ENCODE assay signal across 27 mouse cellular contexts in genomic region chr3:153797574-153797973, GRCm38 (mm10). TPM values are rescaled to one million over a fixed set of nuclear protein-coding genes. Genes with fewer than 3 reads are reported as not detected.
DNase-seq lines count a peak whose midpoint lies in the region; ATAC-seq and TF ChIP-seq lines count a peak whose summit lies in the region.
"Had no signal": no experiment of that assay in that cellular context is flagged by ENCODE, and none has a peak within 500 bp of the region (broad histone marks: within the 10 kb centered on the region; RNA-seq: fewer than 3 reads in every experiment).

No protein-coding gene starts in this region.

- TF ChIP-seq POLR2A in MEL (IDR thresholded peaks at IDR 0.05; ENCODE audit: control insufficient read depth in 1 of 2, insufficient read depth in 1 of 2, low read depth in 1 of 2, low read length in 2 of 2, poor library complexity in 1 of 2), result peak in 1 of 2 experiments; percentile 32; a peak in 1 of 4 replicates

- no peak for TF ChIP-seq CTCF in lung, embryonic 14.5 days (IDR thresholded peaks at IDR 0.05; ENCODE audit: low read depth)
- no peak for TF ChIP-seq CTCF in MEL (IDR thresholded peaks at IDR 0.05 in 2 of 3, conservative IDR thresholded peaks at IDR 0.05 in 1 of 3; ENCODE audit: control insufficient read depth in 1 of 3, insufficient read depth in 1 of 3, low read depth in 2 of 3, low read length in 3 of 3, poor library complexity in 1 of 3, severe bottlenecking in 1 of 3)

- no peaks in the 10 kb centered on the region for H3K79me2 ChIP-seq in MEL (ENCODE audit: control insufficient read depth, insufficient read depth, low read length, poor library complexity)

- DNase-seq in lung, embryonic 14.5 days, result peak; percentile 14
- no peak for DNase-seq in lung, postnatal 25 days (ENCODE audit: low spot score)
- peak; percentile 80 for DNase-seq in MEL (ENCODE audit: low read depth, low spot score)
- DNase-seq in forebrain, embryonic 11.5 days (ENCODE audit: low spot score), result no peak
- DNase-seq in limb, embryonic 10.5 days (ENCODE audit: low spot score), result no peak
- DNase-seq: adrenal gland, postnatal 14 days; cerebellum, adult 18-20 months; cerebellum, postnatal 36 days; gastrocnemius, postnatal 10 days; heart, adult 2 months; kidney, adult 9 months; right cerebral cortex, postnatal 14 days; thymus, adult 2 months had no signal

- H3K9ac ChIP-seq in lung, embryonic 14.5 days, result no peak overlapping the region
- peak overlapping the region; percentile 9; the same call in 1 of the 2 replicates for H3K9ac ChIP-seq in MEL (ENCODE audit: control insufficient read depth, low read depth, low read length, poor library complexity, severe bottlenecking)
- no peak overlapping the region for H3K9ac ChIP-seq in forebrain, embryonic 11.5 days (ENCODE audit: low read length)
- H3K9ac ChIP-seq in hindbrain, embryonic 12.5 days, result no peak overlapping the region
- H3K9ac ChIP-seq: forebrain, embryonic 12.5 days; hindbrain, embryonic 13.5 days; midbrain, embryonic 13.5 days; neural tube, embryonic 15.5 days had no signal

- H3K36me3 ChIP-seq in lung, embryonic 14.5 days (ENCODE audit: insufficient read depth), result no peaks in the 10 kb centered on the region
- peaks cover 0 to 59% of the 10 kb centered on the region in 2 experiments; a peak in 2 of 4 replicates for H3K36me3 ChIP-seq in MEL (ENCODE audit: control insufficient read depth in 1 of 2, insufficient read depth in 2 of 2, low read length in 2 of 2)
- no peaks in the 10 kb centered on the region for H3K36me3 ChIP-seq in megakaryocyte, embryonic 14.5 days (replicated peaks; ENCODE audit: low read length)
- no peaks in the 10 kb centered on the region for H3K36me3 ChIP-seq in forebrain, embryonic 11.5 days (ENCODE audit: control insufficient read depth, insufficient read depth, low read length)
- no peaks in the 10 kb centered on the region for H3K36me3 ChIP-seq in limb, embryonic 10.5 days
- no peaks in the 10 kb centered on the region for H3K36me3 ChIP-seq in hindbrain, embryonic 12.5 days
- H3K36me3 ChIP-seq: forebrain, embryonic 12.5 days; hindbrain, embryonic 13.5 days; midbrain, embryonic 13.5 days; neural tube, embryonic 15.5 days had no signal

- no peak overlapping the region for H3K4me2 ChIP-seq in lung, embryonic 14.5 days
- no peak overlapping the region for H3K4me2 ChIP-seq in forebrain, embryonic 11.5 days (ENCODE audit: low read depth, low read length, severe bottlenecking)
- no peak overlapping the region for H3K4me2 ChIP-seq in hindbrain, embryonic 12.5 days (replicated peaks)
- H3K4me2 ChIP-seq: forebrain, embryonic 12.5 days; hindbrain, embryonic 13.5 days; midbrain, embryonic 13.5 days; neural tube, embryonic 15.5 days had no signal

- H3K27me3 ChIP-seq in lung, embryonic 14.5 days (ENCODE audit: insufficient read depth, low read length), result no peaks in the 10 kb centered on the region
- H3K27me3 ChIP-seq in MEL (ENCODE audit: control insufficient read depth in 1 of 2, insufficient read depth in 2 of 2, low read length in 2 of 2), result no peaks in the 10 kb centered on the region
- peaks cover 4% of the 10 kb centered on the region for H3K27me3 ChIP-seq in megakaryocyte, embryonic 14.5 days (replicated peaks)
- no peaks in the 10 kb centered on the region for H3K27me3 ChIP-seq in forebrain, embryonic 11.5 days (ENCODE audit: control insufficient read depth, insufficient read depth, low read length)
- no peaks in the 10 kb centered on the region for H3K27me3 ChIP-seq in limb, embryonic 10.5 days (ENCODE audit: low read depth, poor library complexity, severe bottlenecking)
- H3K27me3 ChIP-seq in hindbrain, embryonic 12.5 days, result no peaks in the 10 kb centered on the region
- H3K27me3 ChIP-seq: forebrain, embryonic 12.5 days; hindbrain, embryonic 13.5 days; midbrain, embryonic 13.5 days; neural tube, embryonic 15.5 days had no signal

- TF ChIP-seq RAD21 in MEL (IDR thresholded peaks at IDR 0.05; ENCODE audit: low read depth, low read length), result no peak

- H3K4me3 ChIP-seq in lung, embryonic 14.5 days (ENCODE audit: low read depth, low read length), result no peak overlapping the region
- no peak overlapping the region for H3K4me3 ChIP-seq in MEL (ENCODE audit: control insufficient read depth in 1 of 2, insufficient read depth in 1 of 2, low read depth in 2 of 2, low read length in 2 of 2)
- peak overlapping the region; percentile 0 for H3K4me3 ChIP-seq in megakaryocyte, embryonic 14.5 days (replicated peaks)
- H3K4me3 ChIP-seq in forebrain, embryonic 11.5 days (ENCODE audit: low read depth, low read length), result no peak overlapping the region
- H3K4me3 ChIP-seq in limb, embryonic 10.5 days, result no peak overlapping the region
- no peak overlapping the region for H3K4me3 ChIP-seq in hindbrain, embryonic 12.5 days
- H3K4me3 ChIP-seq: forebrain, embryonic 12.5 days; heart, adult 2 months; hindbrain, embryonic 13.5 days; midbrain, embryonic 13.5 days; myocyte; neural tube, embryonic 15.5 days had no signal

- H3K9me3 ChIP-seq in lung, embryonic 14.5 days (ENCODE audit: low read depth, low read length), result no peaks in the 10 kb centered on the region
- no peaks in the 10 kb centered on the region for H3K9me3 ChIP-seq in MEL (replicated peaks; ENCODE audit: insufficient read depth, low read length)
- peaks cover 8% of the 10 kb centered on the region; the same call in 1 of the 2 replicates for H3K9me3 ChIP-seq in megakaryocyte, embryonic 14.5 days
- no peaks in the 10 kb centered on the region for H3K9me3 ChIP-seq in forebrain, embryonic 11.5 days (ENCODE audit: control insufficient read depth, low read length)
- no peaks in the 10 kb centered on the region for H3K9me3 ChIP-seq in limb, embryonic 10.5 days (replicated peaks)
- H3K9me3 ChIP-seq in hindbrain, embryonic 12.5 days (replicated peaks), result no peaks in the 10 kb centered on the region
- H3K9me3 ChIP-seq: forebrain, embryonic 12.5 days; hindbrain, embryonic 13.5 days; midbrain, embryonic 13.5 days; neural tube, embryonic 15.5 days had no signal

- WGBS in lung, embryonic 14.5 days, result 50% methylated on average over 7 of the region's 7 CpGs
- 80% methylated on average over 7 of the region's 7 CpGs for WGBS in forebrain, embryonic 11.5 days
- WGBS in limb, embryonic 10.5 days, result 67% methylated on average over 7 of the region's 7 CpGs
- 75% methylated on average over 7 of the region's 7 CpGs for WGBS in hindbrain, embryonic 12.5 days

- no peaks in the 10 kb centered on the region for H3K4me1 ChIP-seq in lung, embryonic 14.5 days (ENCODE audit: insufficient read depth)
- H3K4me1 ChIP-seq in MEL (ENCODE audit: control insufficient read depth in 1 of 2, insufficient read depth in 2 of 2, low read length in 2 of 2), result peaks cover 39 to 68% of the 10 kb centered on the region in 2 experiments
- peaks cover 15% of the 10 kb centered on the region for H3K4me1 ChIP-seq in megakaryocyte, embryonic 14.5 days
- H3K4me1 ChIP-seq in forebrain, embryonic 11.5 days (replicated peaks; ENCODE audit: control insufficient read depth, insufficient read depth, low read length), result no peaks in the 10 kb centered on the region
- H3K4me1 ChIP-seq in limb, embryonic 10.5 days, result peaks cover 4% of the 10 kb centered on the region; the same call in 1 of the 2 replicates
- H3K4me1 ChIP-seq in hindbrain, embryonic 12.5 days, result 0 out of 2 replicates have a peak, but pooled peaks cover 2% of the 10 kb centered on the region
- H3K4me1 ChIP-seq: forebrain, embryonic 12.5 days; neural tube, embryonic 15.5 days had no signal

- ATAC-seq in lung, embryonic 14.5 days (ENCODE audit: insufficient read depth), result no peak
- ATAC-seq in granulocyte monocyte progenitor cell, adult 5-6 weeks (replicated peaks; ENCODE audit: poor library complexity, severe bottlenecking), result peak; percentile 98
- ATAC-seq in forebrain, embryonic 11.5 days (replicated peaks; ENCODE audit: low FRiP score), result no peak
- ATAC-seq in hindbrain, embryonic 12.5 days (ENCODE audit: low FRiP score), result no peak

- no peak overlapping the region for H3K27ac ChIP-seq in lung, embryonic 14.5 days (ENCODE audit: low read depth)
- peak overlapping the region; percentile 84 for H3K27ac ChIP-seq in MEL (ENCODE audit: control insufficient read depth, low read depth, low read length)
- H3K27ac ChIP-seq in forebrain, embryonic 11.5 days (ENCODE audit: low read depth, low read length), result no peak overlapping the region
- H3K27ac ChIP-seq in limb, embryonic 10.5 days, result no peak overlapping the region
- no peak overlapping the region for H3K27ac ChIP-seq in hindbrain, embryonic 12.5 days
- H3K27ac ChIP-seq: forebrain, embryonic 12.5 days; heart, adult 2 months; hindbrain, embryonic 13.5 days; midbrain, embryonic 13.5 days; neural tube, embryonic 15.5 days had no signal

- TF ChIP-seq EP300 in MEL (IDR thresholded peaks at IDR 0.05; ENCODE audit: low read depth in 1 of 2, low read length in 2 of 2), result 0 out of 4 replicates have a peak, but pooled peaks of 1 of the 2 experiments have one; percentile 36

TF ChIP-seq in MEL, 35 proteins besides CTCF, POLR2A, EP300 and RAD21 (continues in another document):
- TF ChIP-seq TBP (IDR thresholded peaks at IDR 0.05; ENCODE audit: low read depth, low read length) (peak; percentile 59; the same call in 1 of the 2 replicates), ZMIZ1 (IDR thresholded peaks at IDR 0.05; ENCODE audit: low read depth, low read length) (no peak), CHD2 (IDR thresholded peaks at IDR 0.05; ENCODE audit: low read length) (no peak), MEF2A (IDR thresholded peaks at IDR 0.05; ENCODE audit: extremely low read depth, insufficient replicate concordance, low read depth, low read length, poor library complexity, severe bottlenecking) (no peak), SIN3A (IDR thresholded peaks at IDR 0.05; ENCODE audit: low read length) (peak; percentile 51; the same call in 1 of the 2 replicates), ELF1 (IDR thresholded peaks at IDR 0.05; ENCODE audit: low read depth, low read length) (peak; percentile 74), KAT2A (conservative IDR thresholded peaks at IDR 0.05; ENCODE audit: low read depth, low read length) (no peak), MYC (IDR thresholded peaks at IDR 0.05; ENCODE audit: low read depth, low read length) (peak; percentile 59; the same call in 1 of the 2 replicates)

RNA-seq across cellular contexts. Expression of gene Asb17, which starts 46.4 kb away (rescaled TPM):
- 0.09 TPM in 1 of 2 replicates, not detected in the other for polyA plus RNA-seq in lung, embryonic 14.5 days (2014; fragmentation: Nextera tagmentation; extraction: Ambion mirVana)
- total RNA-seq in MEL (2012; rRNA removed), result 9.0 and 9.7 TPM in 2 replicates
- 1 to 10 TPM in 1 of 2 experiments, not detected in 1; 5.7 TPM for polyA plus RNA-seq in MEL (2012; ENCODE audit: insufficient read depth in 1 of 2, insufficient read length in 2 of 2, low read depth in 1 of 2, low replicate concordance in 2 of 2, missing spikeins in 1 of 2)
- total RNA-seq in granulocyte monocyte progenitor cell, adult 5-6 weeks (2014; fragmentation: Nextera tagmentation), result not detected in 2 replicates
- not detected in 2 replicates for total RNA-seq in granulocyte monocyte progenitor cell, adult 5-6 weeks (2017)
- not detected in 2 replicates for polyA plus RNA-seq in megakaryocyte, embryonic 14.5 days (2012; ENCODE audit: insufficient read depth, low replicate concordance)
- 0.29 and 0.47 TPM in 2 replicates for polyA plus RNA-seq in forebrain, embryonic 11.5 days (2014; fragmentation: Nextera tagmentation; extraction: Ambion mirVana)
- polyA plus RNA-seq in limb, embryonic 10.5 days (2016; fragmentation: Nextera tagmentation; extraction: Ambion mirVana), result 0.31 and 0.33 TPM in 2 replicates
- 0.13 and 0.14 TPM in 2 replicates for polyA plus RNA-seq in hindbrain, embryonic 12.5 days (2016; fragmentation: Nextera tagmentation; extraction: Ambion mirVana)
- total RNA-seq: adrenal gland, postnatal 14 days; ES-E14; gastrocnemius, postnatal 10 days; heart, adult 2 months; layer of hippocampus, postnatal 10 days; left cerebral cortex, adult 8-10 months had no signal
- polyA plus RNA-seq: forebrain, embryonic 12.5 days; frontal cortex, adult 2 months; heart, adult 2 months; intestine, embryonic 14.5 days; large intestine, adult 2 months; midbrain, embryonic 13.5 days; myocyte; neural tube, embryonic 15.5 days; thymus, adult 2 months had no signal

Comparison
In these comparisons a context has a peak if more than half of its experiments do, and no peak if none do; other contexts are left out.
1. DNase-seq: peak in lung, embryonic 14.5 days (single experiment) and MEL (single experiment); none in lung, postnatal 25 days (single experiment), forebrain, embryonic 11.5 days (single experiment) and limb, embryonic 10.5 days (single experiment).